Mouse (Mus musculus) spleen, adult 2 months (tissue): ENCODE measurements around the gene Rrnad1.
"Not testable (repeated sequence)": the region's sequence is repeated elsewhere in the genome, so short reads cannot be mapped to it uniquely, and the experiment has no call there.

Experiments used
- CTCF ChIP-seq: fragments of 200-500 bp; IDR thresholded peaks from 2 replicates; pipeline ENCODE4 v1.5.1; 2011; ENCODE audit warnings: mild to moderate bottlenecking, inconsistent platforms; ENCODE audit not compliant: insufficient read depth, insufficient read length, insufficient replicate concordance; ENCODE audit errors: extremely low read depth
- POLR2A ChIP-seq: fragments of 200-500 bp; IDR thresholded peaks from 2 replicates; pipeline ENCODE4 v1.6.1; 2011; ENCODE audit warnings: low read depth, low read length, inconsistent platforms

DNA sequence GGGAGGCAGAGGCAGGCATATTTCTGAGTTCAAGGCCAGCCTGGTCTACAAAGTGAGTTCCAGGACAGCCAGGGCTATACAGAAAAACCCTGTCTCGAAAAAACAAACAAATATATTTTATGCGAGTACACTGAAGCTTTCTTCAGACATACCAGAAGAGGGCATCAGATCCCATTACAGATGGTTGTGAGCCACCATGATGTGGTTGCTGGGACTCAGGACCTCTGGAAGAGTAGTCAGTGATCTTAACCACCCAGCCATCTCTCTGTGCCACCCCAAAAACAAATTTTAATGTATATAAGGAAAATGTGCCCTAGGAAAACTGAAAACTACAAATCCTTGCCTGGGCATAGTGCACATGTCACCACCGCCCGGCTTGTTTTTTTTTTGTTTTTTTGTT is 43.1 kb downstream of the Rrnad1 start:
- TF ChIP-seq CTCF, POLR2A: not testable (repeated sequence)
